ENCODE assay signal across 14 mouse cellular contexts in genomic region chr2:154693186-154693940, GRCm38 (mm10). TPM values are rescaled to one million over a fixed set of nuclear protein-coding genes. Genes with fewer than 3 reads are reported as not detected.
DNase-seq lines count a peak whose midpoint lies in the region; ATAC-seq and TF ChIP-seq lines count a peak whose summit lies in the region.
"Had no signal": no experiment of that assay in that cellular context is flagged by ENCODE, and none has a peak within 500 bp of the region (broad histone marks: within the 10 kb centered on the region; RNA-seq: fewer than 3 reads in every experiment).

No protein-coding gene starts in this region.

- H3K4me3 ChIP-seq in gastrocnemius, adult 2 months: no peak overlapping the region
- no peak overlapping the region for H3K4me3 ChIP-seq in lung, embryonic 15.5 days
- no peak overlapping the region for H3K4me3 ChIP-seq in stomach, embryonic 15.5 days (replicated peaks)
- H3K4me3 ChIP-seq in hindbrain, embryonic 10.5 days: no peak overlapping the region
- H3K4me3 ChIP-seq: liver, embryonic 15.5 days; midbrain, embryonic 15.5 days had no signal

- TF ChIP-seq CTCF in gastrocnemius, adult 2 months (IDR thresholded peaks at IDR 0.05): no peak

- H3K27me3 ChIP-seq in lung, embryonic 15.5 days: no peaks in the 10 kb centered on the region
- no peaks in the 10 kb centered on the region for H3K27me3 ChIP-seq in stomach, embryonic 15.5 days (replicated peaks)
- no peaks in the 10 kb centered on the region for H3K27me3 ChIP-seq in hindbrain, embryonic 10.5 days (ENCODE audit: insufficient read depth, poor library complexity, severe bottlenecking)
- H3K27me3 ChIP-seq: liver, embryonic 15.5 days; midbrain, embryonic 15.5 days; Patski had no signal

- H3K4me2 ChIP-seq in lung, embryonic 15.5 days: no peak overlapping the region
- no peak overlapping the region for H3K4me2 ChIP-seq in stomach, embryonic 15.5 days
- H3K4me2 ChIP-seq: liver, embryonic 15.5 days; midbrain, embryonic 15.5 days had no signal

- 66% methylated on average over 11 of the region's 11 CpGs for WGBS in lung, embryonic 15.5 days
- WGBS in stomach, embryonic 15.5 days: 67% methylated on average over 11 of the region's 11 CpGs
- WGBS in hindbrain, embryonic 10.5 days: 80% methylated on average over 11 of the region's 11 CpGs

- peak; percentile 51; the same call in 1 of the 2 replicates for ATAC-seq in lung, embryonic 15.5 days (ENCODE audit: borderline replicate concordance, extremely low read depth, low FRiP score, low TSS enrichment)
- ATAC-seq in stomach, embryonic 15.5 days (ENCODE audit: insufficient read depth, low FRiP score, low read depth): peak; percentile 8; the same call in 1 of the 2 replicates
- ATAC-seq: midbrain, embryonic 15.5 days; Patski had no signal

- intact Hi-C loops in gastrocnemius, adult 2 months (cut with DNase I): no loop called here
- intact Hi-C loops in heart, postnatal 10 days (cut with DNase I): no loop called here

- H3K36me3 ChIP-seq in lung, embryonic 15.5 days: peaks cover 38% of the 10 kb centered on the region
- H3K36me3 ChIP-seq in stomach, embryonic 15.5 days: peaks cover 44% of the 10 kb centered on the region
- peaks cover 66% of the 10 kb centered on the region for H3K36me3 ChIP-seq in hindbrain, embryonic 10.5 days

- peak; percentile 31 for DNase-seq in gastrocnemius, adult 2 months
- no peak for DNase-seq in gastrocnemius, postnatal 25 days
- no peak for DNase-seq in lung, adult 18-20 months
- peak; percentile 52 to 59 for DNase-seq in heart, postnatal 10 days
- DNase-seq in spleen, adult 18-20 months: no peak
- no peak for DNase-seq in hindbrain, embryonic 10.5 days (ENCODE audit: low spot score)
- DNase-seq: cerebellum, adult 11-12 months; right cerebral cortex, adult 18-20 months; thymus, postnatal 14 days had no signal

- no peak overlapping the region for H3K9ac ChIP-seq in lung, embryonic 15.5 days
- no peak overlapping the region for H3K9ac ChIP-seq in stomach, embryonic 15.5 days
- H3K9ac ChIP-seq: liver, embryonic 15.5 days; midbrain, embryonic 15.5 days had no signal

- no peak overlapping the region; the same call in 1 of the 2 replicates for H3K27ac ChIP-seq in gastrocnemius, adult 2 months
- H3K27ac ChIP-seq in lung, embryonic 15.5 days: peak overlapping the region; percentile 77
- peak overlapping the region; percentile 77 for H3K27ac ChIP-seq in stomach, embryonic 15.5 days
- H3K27ac ChIP-seq in hindbrain, embryonic 10.5 days: no peak overlapping the region
- H3K27ac ChIP-seq: liver, embryonic 15.5 days; midbrain, embryonic 15.5 days had no signal

- no peaks in the 10 kb centered on the region for H3K4me1 ChIP-seq in lung, embryonic 15.5 days
- H3K4me1 ChIP-seq in stomach, embryonic 15.5 days: peaks cover 7% of the 10 kb centered on the region; the same call in 1 of the 2 replicates
- no peaks in the 10 kb centered on the region for H3K4me1 ChIP-seq in hindbrain, embryonic 10.5 days (replicated peaks)
- H3K4me1 ChIP-seq: liver, embryonic 15.5 days; midbrain, embryonic 15.5 days had no signal

- no peaks in the 10 kb centered on the region for H3K9me3 ChIP-seq in lung, embryonic 15.5 days
- H3K9me3 ChIP-seq in stomach, embryonic 15.5 days: no peaks in the 10 kb centered on the region
- H3K9me3 ChIP-seq in hindbrain, embryonic 10.5 days: no peaks in the 10 kb centered on the region
- H3K9me3 ChIP-seq: liver, embryonic 15.5 days; midbrain, embryonic 15.5 days had no signal

RNA-seq across cellular contexts. Expression of gene Chmp4b, which starts 41.9 kb away (rescaled TPM):
- total RNA-seq in gastrocnemius, adult 2 months (2021): 100 to 1,000 TPM; 111 to 119 TPM
- 100 to 1,000 TPM; 102 TPM for total RNA-seq in gastrocnemius, postnatal 25 days (2021)
- polyA plus RNA-seq in lung, embryonic 15.5 days (2015; fragmentation: Nextera tagmentation; extraction: Ambion mirVana): 27.2 and 27.6 TPM in 2 replicates
- 100 to 1,000 TPM; 125 to 126 TPM for total RNA-seq in heart, postnatal 10 days (2021)
- polyA plus RNA-seq in stomach, embryonic 15.5 days (2015; fragmentation: Nextera tagmentation; extraction: Ambion mirVana): 35.9 and 40.0 TPM in 2 replicates
- 13.3 and 18.1 TPM in 2 replicates for polyA plus RNA-seq in hindbrain, embryonic 10.5 days (2016; fragmentation: Nextera tagmentation; extraction: Ambion mirVana)

Comparison
In these comparisons a context has a peak if more than half of its experiments do, and no peak if none do; other contexts are left out.
1. DNase-seq: peak in gastrocnemius, adult 2 months (single experiment) and heart, postnatal 10 days (2 of 2); none in gastrocnemius, postnatal 25 days (single experiment), lung, adult 18-20 months (0 of 2), spleen, adult 18-20 months (0 of 2) and hindbrain, embryonic 10.5 days (single experiment).
2. H3K27ac ChIP-seq: peak in lung, embryonic 15.5 days (single experiment) and stomach, embryonic 15.5 days (single experiment); none in gastrocnemius, adult 2 months (single experiment) and hindbrain, embryonic 10.5 days (single experiment).